Mouse (Mus musculus) spleen, adult 2 months (tissue): ENCODE measurements at regions not wholly inside any gene's neighbourhood (a gene's known extent, or its start where the extent isn't known, plus 50 kb on each side); places are given as distances from the start of the nearest gene placed in this dataset.
"Not testable (repeated sequence)": the region's sequence is repeated elsewhere in the genome, so short reads cannot be mapped to it uniquely, and the experiment has no call there.

Source experiments
- CTCF ChIP-seq: fragments of 200-500 bp; IDR thresholded peaks from 2 replicates; pipeline ENCODE4 v1.5.1; 2011; ENCODE audit warnings: mild to moderate bottlenecking, inconsistent platforms; ENCODE audit not compliant: insufficient read depth, insufficient read length, insufficient replicate concordance; ENCODE audit errors: extremely low read depth
- POLR2A ChIP-seq: fragments of 200-500 bp; IDR thresholded peaks from 2 replicates; pipeline ENCODE4 v1.6.1; 2011; ENCODE audit warnings: low read depth, low read length, inconsistent platforms

GRCm38 (mm10) chr4:3490901-3491300 lies 305.7 kb upstream of the Vmn1r3 start:
- not testable (repeated sequence) for TF ChIP-seq CTCF, POLR2A
